Mouse (Mus musculus) limb, embryonic 13.5 days (tissue): ENCODE results near the gene Aff1. TPM values are rescaled to one million over a fixed set of nuclear protein-coding genes. Genes with fewer than 3 reads are reported as not detected.

Experiments used
- ATAC-seq: fragments of 200-750 bp; cut with Nextera tagmentation; 2 replicates; pipeline ENCODE4 v1.8.0; 2017; ENCODE audit warnings: low read depth, moderate number of reproducible peaks, moderate TSS enrichment; ENCODE audit not compliant: low FRiP score
- H3K27ac ChIP-seq: fragments of 300-500 bp; sonication (generic); 2 replicates; pipeline ENCODE4 v1.5.1; 2015; ENCODE audit warnings: inconsistent platforms, mild to moderate bottlenecking, moderate library complexity
- H3K27me3 ChIP-seq: fragments of 300-500 bp; sonication (generic); 2 replicates; pipeline ENCODE4 v1.6.1; 2015; ENCODE audit warnings: mild to moderate bottlenecking, inconsistent platforms
- H3K36me3 ChIP-seq: fragments of 300-500 bp; sonication (generic); 2 replicates; pipeline ENCODE4 v1.6.1; 2015; ENCODE audit warnings: inconsistent platforms, mild to moderate bottlenecking, moderate library complexity
- H3K4me1 ChIP-seq: fragments of 300-500 bp; sonication (generic); 2 replicates; pipeline ENCODE4 v1.6.1; 2015; ENCODE audit warnings: inconsistent platforms
- H3K4me2 ChIP-seq: fragments of 300-500 bp; sonication (generic); replicated peaks from 2 replicates; pipeline ENCODE4 v1.6.1; 2015; ENCODE audit warnings: inconsistent platforms, mild to moderate bottlenecking, moderate library complexity
- H3K4me3 ChIP-seq: fragments of 300-500 bp; sonication (generic); 2 replicates; pipeline ENCODE4 v1.5.1; 2015; ENCODE audit warnings: moderate library complexity, mild to moderate bottlenecking, inconsistent platforms
- H3K9ac ChIP-seq: fragments of 300-500 bp; sonication (generic); 2 replicates; pipeline ENCODE4 v1.6.1; 2015; ENCODE audit warnings: mild to moderate bottlenecking, inconsistent platforms
- H3K9me3 ChIP-seq: fragments of 300-500 bp; sonication (generic); 2 replicates; pipeline ENCODE4 v1.6.1; 2016; ENCODE audit warnings: inconsistent platforms
- WGBS: fragments of 180-500 bp; shearing (Covaris S2); methylation state at CpG from one replicate; pipeline ENCODE4 v1.1.7; 2015; 5-methylcytosine and 5-hydroxymethylcytosine counted together
- polyA plus RNA-seq: library from polyadenylated mRNA; unstranded; fragments of >200 nt; fragmentation: Nextera tagmentation; extraction: Ambion mirVana; gene quantifications from 2 replicates; pipeline ENCODE4 v1.2.1, GENCODE M21; 2015

Gene Aff1
- polyA plus RNA-seq, 1 experiment from 2014 or later = 4.1 TPM

DNA sequence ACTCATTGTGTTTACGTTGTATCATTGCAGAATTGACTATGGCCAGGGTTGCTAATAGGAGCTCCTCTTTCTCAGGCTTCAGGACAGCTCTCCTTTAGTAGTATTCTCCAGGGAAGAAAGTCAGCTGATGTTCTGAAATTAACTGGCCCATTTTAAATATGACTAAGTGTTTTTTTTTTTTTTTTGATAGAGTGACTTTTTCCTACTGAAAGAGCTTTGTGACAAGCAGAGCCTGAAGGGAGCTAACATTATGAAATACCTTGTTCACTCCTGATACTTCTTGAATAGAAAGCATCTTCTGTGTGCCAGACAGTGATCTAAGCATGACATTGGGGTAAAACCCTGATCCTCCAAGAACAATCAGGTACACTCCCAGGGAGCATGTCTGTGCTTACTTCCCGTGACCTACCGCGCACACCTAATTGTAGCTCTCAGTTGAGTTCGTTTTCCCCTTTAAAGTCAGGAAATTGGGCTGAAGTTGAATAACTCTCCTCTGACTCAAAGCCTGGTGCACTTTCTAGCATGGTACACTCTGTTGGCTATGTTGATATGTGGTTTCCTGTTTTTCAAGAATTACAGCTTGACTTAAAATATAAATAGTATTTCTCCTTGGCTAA is 5.8 kb downstream of the Aff1 start:
- Histone ChIP-seq H3K4me3 (no peak overlapping the region), H3K4me1 (peaks cover 6% of the 10 kb centered on the region), H3K4me2 (no peak overlapping the region), H3K9ac (no peak overlapping the region), H3K36me3 (no peaks in the 10 kb centered on the region), H3K9me3 (no peaks in the 10 kb centered on the region), H3K27me3 (peaks cover 23% of the 10 kb centered on the region), H3K27ac (no peak overlapping the region)
- whole genome bisulfite sequencing = 62% methylated on average over 5 of the region's 5 CpGs
- no peak for ATAC-seq

DNA sequence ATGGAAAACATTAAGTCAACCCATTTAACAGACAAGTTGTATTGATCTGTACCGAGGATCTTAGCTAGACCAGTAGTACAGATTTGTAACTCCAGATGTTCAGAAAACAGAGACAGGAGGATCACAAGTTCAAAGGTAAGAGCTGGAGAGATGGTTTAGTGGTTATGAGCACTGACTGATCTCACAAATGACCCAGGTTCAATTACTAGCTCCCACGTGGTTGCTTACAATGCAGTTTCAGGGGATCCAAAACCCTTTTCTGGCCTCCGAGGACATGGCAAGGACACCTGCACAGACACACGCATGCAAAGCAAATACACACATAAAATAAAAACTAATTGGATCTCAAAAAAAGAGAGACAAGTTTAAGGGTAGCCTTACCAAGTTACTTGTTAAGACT is 6.4 kb downstream of the Aff1 start:
- no peak overlapping the region for H3K9ac ChIP-seq
- H3K36me3 ChIP-seq = no peaks in the 10 kb centered on the region
- 54% methylated on average over 4 of the region's 4 CpGs for WGBS
- no peak overlapping the region for H3K4me2 ChIP-seq
- H3K27ac ChIP-seq = no peak overlapping the region
- H3K4me1 ChIP-seq = peaks cover under 1% of the 10 kb centered on the region; the same call in 1 of the 2 replicates
- H3K27me3 ChIP-seq = peaks cover 17% of the 10 kb centered on the region
- H3K4me3 ChIP-seq = no peak overlapping the region
- no peak for ATAC-seq
- H3K9me3 ChIP-seq = no peaks in the 10 kb centered on the region

DNA sequence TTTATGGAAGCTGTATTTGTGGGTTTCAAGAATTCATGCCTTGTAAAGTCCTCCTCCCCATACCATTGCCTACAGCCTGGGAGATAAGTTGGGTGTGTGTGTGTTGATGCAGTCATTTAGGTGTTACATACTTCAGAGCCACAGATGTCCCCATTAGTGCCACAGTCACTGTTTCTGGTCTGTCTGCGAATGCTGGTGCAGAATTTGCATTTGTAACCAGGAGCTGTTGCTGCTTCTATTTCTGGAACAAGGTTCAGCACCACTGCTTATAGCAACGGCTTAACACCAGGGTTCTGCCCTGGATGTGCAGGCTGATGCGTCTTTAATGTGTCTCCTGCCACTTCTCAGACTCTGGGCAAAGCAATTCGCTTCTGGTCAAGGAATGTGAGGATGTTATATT is 7.4 kb downstream of the Aff1 start:
- peaks cover 8% of the 10 kb centered on the region; the same call in 1 of the 2 replicates for H3K27me3 ChIP-seq
- no peaks in the 10 kb centered on the region for H3K4me1 ChIP-seq
- no peak overlapping the region for H3K27ac ChIP-seq
- no peaks in the 10 kb centered on the region for H3K36me3 ChIP-seq
- no peak overlapping the region for H3K4me3 ChIP-seq
- ATAC-seq = no peak
- no peaks in the 10 kb centered on the region for H3K9me3 ChIP-seq
- WGBS = 48% methylated on average over 4 of the region's 4 CpGs
- H3K9ac ChIP-seq = no peak overlapping the region
- H3K4me2 ChIP-seq = no peak overlapping the region

DNA sequence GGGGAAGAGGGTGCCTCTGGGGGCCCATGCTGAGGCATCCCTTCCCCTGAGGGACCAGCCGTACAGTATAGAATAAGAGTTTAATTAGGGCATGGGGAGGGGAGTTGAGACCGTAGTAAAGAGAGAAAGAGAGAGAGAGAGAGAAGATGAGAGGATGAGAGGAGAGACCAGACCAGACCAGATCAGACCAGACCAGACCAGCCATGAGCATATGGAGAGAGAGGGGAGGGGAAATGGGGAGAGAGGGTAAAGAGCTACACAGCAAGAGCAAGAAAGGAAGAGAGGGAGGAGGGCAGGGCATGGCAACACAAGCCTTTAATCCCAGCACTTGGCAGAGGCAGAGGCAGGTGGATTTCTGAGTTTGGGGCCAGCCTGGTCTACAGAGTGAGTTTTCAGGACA is 8.5 kb downstream of the Aff1 start:
- 78% methylated on average over 2 of the region's 2 CpGs for WGBS
- no peaks in the 10 kb centered on the region for H3K4me1 ChIP-seq
- H3K4me2 ChIP-seq = no peak overlapping the region
- no peaks in the 10 kb centered on the region for H3K36me3 ChIP-seq
- no peak overlapping the region for H3K4me3 ChIP-seq
- 0 out of 2 replicates have a peak, but pooled peaks cover 2% of the 10 kb centered on the region for H3K27me3 ChIP-seq
- no peak overlapping the region for H3K9ac ChIP-seq
- H3K27ac ChIP-seq = no peak overlapping the region
- no peak for ATAC-seq
- H3K9me3 ChIP-seq = no peaks in the 10 kb centered on the region

GRCm38 (mm10) chr5:103701466-103701865 is 9.3 kb downstream of the Aff1 start:
- Histone ChIP-seq H3K4me1 (no peaks in the 10 kb centered on the region), H3K27me3 (0 out of 2 replicates have a peak, but pooled peaks cover 2% of the 10 kb centered on the region), H3K4me3 (no peak overlapping the region), H3K9ac (no peak overlapping the region), H3K36me3 (no peaks in the 10 kb centered on the region), H3K4me2 (no peak overlapping the region), H3K27ac (no peak overlapping the region), H3K9me3 (no peaks in the 10 kb centered on the region)
- 68% methylated on average over 3 of the region's 3 CpGs for WGBS
- no peak for ATAC-seq

GRCm38 (mm10) chr5:103702527-103702926 is 10.4 kb downstream of the Aff1 start:
- H3K9me3 ChIP-seq = no peaks in the 10 kb centered on the region
- no peak overlapping the region for H3K4me2 ChIP-seq
- no peak overlapping the region for H3K9ac ChIP-seq
- WGBS = 64% methylated on average over 6 of the region's 6 CpGs
- H3K4me3 ChIP-seq = no peak overlapping the region
- no peak for ATAC-seq
- H3K27ac ChIP-seq = no peak overlapping the region
- H3K4me1 ChIP-seq = no peaks in the 10 kb centered on the region
- H3K36me3 ChIP-seq = no peaks in the 10 kb centered on the region
- H3K27me3 ChIP-seq = no peaks in the 10 kb centered on the region

GRCm38 (mm10) chr5:103705331-103705730 is 13.2 kb downstream of the Aff1 start:
- H3K27ac ChIP-seq = no peak overlapping the region
- 91% methylated on average over 4 of the region's 4 CpGs for WGBS
- no peak overlapping the region for H3K9ac ChIP-seq
- H3K4me2 ChIP-seq = no peak overlapping the region
- no peaks in the 10 kb centered on the region for H3K4me1 ChIP-seq
- H3K36me3 ChIP-seq = no peaks in the 10 kb centered on the region
- no peaks in the 10 kb centered on the region for H3K27me3 ChIP-seq
- no peak for ATAC-seq
- no peaks in the 10 kb centered on the region for H3K9me3 ChIP-seq
- H3K4me3 ChIP-seq = no peak overlapping the region

DNA sequence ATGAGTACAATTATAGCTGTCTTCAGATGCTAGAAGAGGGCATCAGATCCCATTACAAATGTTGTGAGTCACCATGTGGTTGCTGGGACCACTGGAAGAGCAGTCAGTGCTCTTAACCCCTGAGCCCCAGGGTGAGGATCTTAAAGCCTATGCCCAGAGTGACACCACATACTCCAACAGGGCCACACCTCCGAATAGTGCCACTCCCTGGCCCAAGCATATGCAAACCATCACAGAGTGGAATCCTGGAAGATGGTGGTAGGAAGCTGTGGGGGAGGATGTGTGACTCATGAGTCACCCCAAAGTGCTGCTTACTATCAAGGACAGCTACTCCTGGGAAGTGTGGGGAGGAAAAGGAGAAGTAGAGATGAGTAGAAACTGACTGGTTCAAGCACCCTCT is 13.7 kb downstream of the Aff1 start:
- no peak overlapping the region for H3K4me3 ChIP-seq
- no peaks in the 10 kb centered on the region for H3K36me3 ChIP-seq
- no peak for ATAC-seq
- H3K27me3 ChIP-seq = no peaks in the 10 kb centered on the region
- no peak overlapping the region for H3K27ac ChIP-seq
- WGBS = 84% methylated on average over 1 of the region's 1 CpGs
- no peaks in the 10 kb centered on the region for H3K9me3 ChIP-seq
- no peak overlapping the region for H3K4me2 ChIP-seq
- no peaks in the 10 kb centered on the region for H3K4me1 ChIP-seq
- no peak overlapping the region for H3K9ac ChIP-seq

GRCm38 (mm10) chr5:103709044-103709443 is 16.9 kb downstream of the Aff1 start:
- Histone ChIP-seq H3K4me1 (no peaks in the 10 kb centered on the region), H3K9ac (no peak overlapping the region), H3K27me3 (no peaks in the 10 kb centered on the region), H3K4me3 (no peak overlapping the region), H3K9me3 (no peaks in the 10 kb centered on the region), H3K36me3 (no peaks in the 10 kb centered on the region), H3K27ac (no peak overlapping the region), H3K4me2 (no peak overlapping the region)
- ATAC-seq = 0 out of 2 replicates have a peak, but pooled peaks have one; percentile 48
- WGBS = 93% methylated on average over 3 of the region's 3 CpGs

GRCm38 (mm10) chr5:103711886-103712285 is 19.7 kb downstream of the Aff1 start:
- Histone ChIP-seq H3K4me2 (no peak overlapping the region), H3K27me3 (no peaks in the 10 kb centered on the region), H3K27ac (no peak overlapping the region), H3K9ac (no peak overlapping the region), H3K4me3 (no peak overlapping the region), H3K36me3 (no peaks in the 10 kb centered on the region), H3K9me3 (no peaks in the 10 kb centered on the region), H3K4me1 (no peaks in the 10 kb centered on the region)
- no peak for ATAC-seq
- 83% methylated on average over 2 of the region's 2 CpGs for WGBS

DNA sequence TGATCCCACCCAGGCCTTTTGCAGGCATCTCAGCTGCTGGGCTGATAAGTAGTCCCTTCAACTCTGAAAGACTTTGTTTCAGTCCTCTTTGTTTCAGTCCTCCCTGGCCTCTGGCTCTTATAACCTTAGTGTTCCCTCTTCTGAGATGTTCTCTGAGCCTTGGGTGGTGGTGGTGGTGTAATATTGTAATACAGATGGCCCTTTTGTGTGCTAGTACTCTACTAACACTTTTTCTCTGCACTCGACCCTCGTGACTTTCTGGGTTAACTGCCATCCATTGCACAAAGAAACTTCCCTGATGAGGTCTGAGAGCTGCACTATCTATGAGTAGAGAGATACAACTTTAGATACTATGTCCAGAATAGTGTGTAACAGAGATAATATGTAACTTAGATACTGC is 21.2 kb downstream of the Aff1 start:
- H3K9me3 ChIP-seq = no peaks in the 10 kb centered on the region
- ATAC-seq = no peak
- no peak overlapping the region for H3K9ac ChIP-seq
- no peaks in the 10 kb centered on the region for H3K4me1 ChIP-seq
- WGBS = 69% methylated on average over 2 of the region's 2 CpGs
- H3K36me3 ChIP-seq = no peaks in the 10 kb centered on the region
- H3K4me3 ChIP-seq = no peak overlapping the region
- H3K27me3 ChIP-seq = no peaks in the 10 kb centered on the region
- no peak overlapping the region for H3K4me2 ChIP-seq
- H3K27ac ChIP-seq = no peak overlapping the region

DNA sequence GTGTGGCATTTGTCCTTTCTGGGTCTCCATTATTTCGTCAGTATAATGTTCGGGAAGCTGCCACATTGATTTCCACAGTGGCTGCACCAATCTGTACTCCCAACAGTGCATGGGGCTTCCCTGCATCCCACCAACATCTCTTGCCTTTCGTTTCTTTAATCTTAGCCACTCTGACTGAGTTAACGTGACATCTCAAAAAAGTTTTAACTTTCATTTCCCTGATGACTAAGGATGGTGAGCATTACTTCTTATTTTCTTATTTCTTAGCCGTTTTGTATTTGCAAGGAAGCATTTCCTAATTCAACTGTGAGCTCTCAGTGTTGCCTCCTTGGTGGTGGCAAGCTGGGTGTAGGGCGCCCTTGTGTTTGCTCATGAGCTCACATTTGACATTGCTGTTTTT is 22.8 kb downstream of the Aff1 start:
- 0 out of 2 replicates have a peak, but pooled peaks cover 4% of the 10 kb centered on the region for H3K4me1 ChIP-seq
- ATAC-seq = no peak
- no peak overlapping the region for H3K4me2 ChIP-seq
- no peak overlapping the region for H3K9ac ChIP-seq
- H3K27ac ChIP-seq = no peak overlapping the region
- H3K9me3 ChIP-seq = no peaks in the 10 kb centered on the region
- H3K4me3 ChIP-seq = no peak overlapping the region
- H3K36me3 ChIP-seq = no peaks in the 10 kb centered on the region
- 87% methylated on average over 6 of the region's 6 CpGs for WGBS
- H3K27me3 ChIP-seq = no peaks in the 10 kb centered on the region

- H3K4me1 ChIP-seq = 0 out of 2 replicates have a peak, but pooled peaks cover 4% of the 10 kb centered on the region
- ATAC-seq = no peak
- no peaks in the 10 kb centered on the region for H3K36me3 ChIP-seq
- no peaks in the 10 kb centered on the region for H3K9me3 ChIP-seq
- 82% methylated on average over 5 of the region's 5 CpGs for WGBS
- no peak overlapping the region for H3K9ac ChIP-seq
- no peak overlapping the region for H3K27ac ChIP-seq
- H3K4me3 ChIP-seq = no peak overlapping the region
- no peak overlapping the region for H3K4me2 ChIP-seq
- no peaks in the 10 kb centered on the region for H3K27me3 ChIP-seq
Observed at GRCm38 (mm10) chr5:103716824-103717342, 24.7 kb downstream of the Aff1 start.
